Mouse (Mus musculus) spleen, postnatal 36 days (tissue): Measurements from ENCODE around the gene Ddah1.

ENCODE experiments used
- DNase-seq, 2 experiments: peaks; one replicate each; pipeline ENCODE4 v3.0.0; 2022; ENCODE audit warnings: low spot score in 2 of 2, mixed read lengths in 1 of 2

Gene Ddah1

DNA sequence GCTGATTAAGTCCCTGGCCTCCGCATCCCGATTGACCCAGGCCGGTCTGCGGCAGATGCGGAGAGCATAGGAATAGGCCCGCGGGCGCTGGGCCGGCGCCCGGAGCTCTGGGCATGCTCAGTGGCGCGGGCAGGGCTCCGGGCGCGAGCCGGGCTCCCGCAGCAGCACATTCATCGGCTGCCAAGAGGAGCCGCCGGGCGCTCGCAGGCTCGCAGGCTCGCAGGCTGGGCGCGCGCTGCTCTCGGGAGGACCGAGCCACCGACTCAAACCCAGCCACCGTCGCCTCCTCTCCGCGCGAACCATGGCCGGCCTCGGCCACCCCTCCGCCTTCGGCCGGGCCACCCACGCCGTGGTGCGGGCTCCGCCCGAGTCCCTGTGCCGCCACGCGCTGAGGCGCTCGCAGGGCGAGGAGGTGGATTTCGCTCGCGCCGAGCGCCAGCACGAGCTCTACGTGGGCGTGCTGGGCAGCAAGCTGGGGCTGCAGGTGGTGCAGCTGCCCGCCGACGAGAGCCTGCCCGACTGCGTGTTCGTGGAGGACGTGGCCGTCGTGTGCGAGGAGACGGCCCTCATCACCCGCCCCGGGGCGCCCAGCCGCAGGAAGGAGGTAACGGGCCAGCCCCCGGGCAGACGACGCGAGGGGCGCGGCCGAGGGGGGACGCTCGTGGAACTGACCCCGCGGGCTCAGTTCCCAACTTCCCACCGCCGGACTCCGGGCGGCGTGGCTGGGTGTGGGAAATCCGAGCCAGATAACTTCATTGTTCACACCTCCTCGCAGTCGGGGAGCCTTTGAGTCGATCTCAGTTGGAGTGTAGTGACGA lies at the start of gene Ddah1:
Gene Ddah1, plus strand, starts transcription at position 115 of the 818 bp plus-strand sequence.
- DNase-seq = no peak

DNA sequence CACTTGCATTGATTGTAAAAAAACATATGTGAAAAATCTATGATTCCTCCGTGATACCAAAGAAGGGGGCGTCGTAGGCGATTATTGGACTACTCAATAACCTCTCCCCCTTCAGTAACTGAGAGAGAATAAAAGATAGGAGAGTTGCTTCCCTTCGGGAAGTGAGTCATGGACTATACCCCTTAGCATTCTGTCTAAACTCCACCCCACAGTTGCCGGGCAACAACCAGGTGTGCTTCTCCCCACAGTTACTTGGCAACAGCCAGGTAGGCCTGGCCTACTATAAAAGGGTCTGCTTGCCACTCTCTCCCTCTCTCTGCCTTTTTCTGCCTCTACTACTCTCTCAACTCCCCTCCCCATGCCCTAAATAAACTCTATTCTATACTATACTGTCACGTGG lies 42.6 kb upstream of the Ddah1 start:
- no peak for DNase-seq

DNA sequence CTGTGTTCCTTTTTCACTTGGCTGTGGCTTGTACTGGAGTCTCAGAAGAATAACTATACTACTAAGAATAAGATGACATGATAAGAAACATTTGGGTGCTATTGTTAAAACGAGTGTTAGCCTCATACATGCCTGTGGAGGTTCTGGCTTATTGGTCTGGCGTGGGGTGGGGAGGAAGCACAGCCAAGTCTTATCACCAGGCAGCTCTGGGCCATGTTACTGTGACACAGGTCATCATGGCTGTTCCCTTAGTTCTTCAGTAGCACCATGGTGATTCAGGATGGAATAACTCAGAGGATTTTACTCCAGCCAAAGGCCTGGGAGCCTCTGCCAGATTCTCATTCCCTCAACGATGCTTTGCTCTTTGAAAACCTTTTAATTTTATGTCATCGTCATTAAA lies 38.8 kb upstream of the Ddah1 start:
- DNase-seq = no peak

DNA sequence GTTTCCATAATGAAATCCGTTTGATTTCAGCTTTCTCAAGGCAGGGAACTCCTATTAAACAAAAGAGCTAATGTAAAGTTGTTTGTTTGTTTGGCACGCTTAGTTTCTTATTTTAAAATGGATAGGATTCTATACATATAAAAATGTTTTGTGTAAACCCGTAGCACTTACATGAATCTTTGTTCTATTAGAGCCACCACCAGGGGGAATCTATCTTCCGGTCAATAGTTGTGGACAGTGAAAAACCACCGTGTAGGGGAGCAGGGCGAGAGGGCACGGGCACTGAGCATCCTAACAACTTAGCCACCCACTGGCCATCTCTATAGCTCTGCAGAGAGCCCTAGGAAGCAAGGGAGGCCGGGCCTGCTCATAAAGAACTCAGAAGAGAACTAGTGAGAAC lies 33.4 kb upstream of the Ddah1 start:
- DNase-seq = no peak

DNA sequence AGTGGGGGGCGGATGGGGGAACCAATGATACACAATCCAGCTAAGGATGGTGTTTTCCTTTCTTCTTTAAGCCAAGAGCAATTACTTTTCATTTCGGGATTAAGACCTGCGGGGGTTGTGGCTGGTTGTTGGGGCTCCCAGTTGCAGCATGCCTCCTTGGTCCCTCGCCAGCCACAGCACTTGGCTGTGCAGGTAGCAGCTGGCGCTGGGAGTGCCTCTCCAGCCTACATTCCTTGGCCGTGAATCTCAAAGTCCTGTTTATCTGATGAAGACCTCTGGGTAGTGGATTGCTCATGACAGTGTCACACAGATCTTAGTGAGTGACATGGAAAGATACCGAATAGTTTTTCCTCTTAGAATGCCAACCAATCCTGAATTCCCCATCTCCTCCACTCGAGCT lies 30.1 kb upstream of the Ddah1 start:
- no peak for DNase-seq

DNA sequence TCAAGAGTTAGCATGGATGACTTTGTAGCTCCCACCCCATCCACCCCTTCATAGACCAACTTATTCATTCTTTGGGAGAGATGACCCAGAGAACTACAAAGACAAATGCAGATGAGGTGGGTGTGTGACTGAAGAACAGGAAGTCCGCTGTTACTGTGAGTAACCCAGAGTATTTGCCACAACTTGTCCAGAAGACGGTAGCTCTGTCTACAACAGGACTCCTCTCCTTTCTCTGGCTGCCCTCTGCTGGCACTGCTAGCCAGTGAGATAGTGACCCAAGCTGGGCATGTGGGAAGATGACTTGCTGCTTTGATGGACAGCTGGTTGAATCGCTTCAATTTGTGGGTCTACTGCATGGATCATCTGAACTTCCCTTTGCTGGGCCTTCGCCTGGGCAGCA lies 28.9 kb upstream of the Ddah1 start:
- peak in 1 of 2 experiments; percentile 2 for DNase-seq

DNA sequence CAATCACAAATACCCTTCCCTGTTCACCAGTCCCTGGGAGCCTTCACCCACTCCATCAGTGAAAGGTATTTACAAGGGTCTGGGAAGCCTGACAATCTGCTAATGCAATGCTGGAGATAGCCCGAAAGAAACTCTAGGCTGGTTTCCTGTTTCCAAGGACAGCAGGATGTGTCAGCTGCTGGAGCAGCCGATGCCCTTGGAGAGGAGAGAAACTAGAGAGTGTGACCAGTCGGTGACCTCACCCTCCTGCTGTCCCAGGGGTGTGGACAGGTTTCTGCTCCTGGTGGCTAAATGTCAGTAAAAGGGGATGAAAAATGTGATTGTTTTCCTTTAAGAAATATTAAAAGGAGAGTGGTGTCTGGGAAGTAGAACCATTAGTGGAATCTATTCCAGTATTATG lies 28.4 kb upstream of the Ddah1 start:
- DNase-seq = no peak

DNA sequence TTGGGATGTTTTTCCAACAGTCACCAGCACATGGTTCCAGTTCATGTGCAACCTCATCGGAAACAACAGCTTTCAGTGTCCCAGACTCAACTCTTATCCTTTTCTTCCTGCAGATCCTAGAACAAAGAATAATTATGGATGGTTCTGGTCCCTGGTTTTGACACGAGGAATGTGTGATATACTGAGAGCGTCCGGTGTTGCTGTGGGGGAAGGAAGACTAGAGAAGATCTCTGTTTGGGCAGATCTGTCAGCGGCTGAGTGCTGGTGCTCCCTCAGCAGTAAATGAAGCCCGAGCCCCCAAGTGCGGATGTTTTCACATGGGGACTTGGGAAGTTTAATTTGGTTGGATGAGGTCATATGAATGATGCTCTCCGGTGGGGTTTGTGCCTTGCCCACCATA lies 23.6 kb upstream of the Ddah1 start:
- DNase-seq = no peak

DNA sequence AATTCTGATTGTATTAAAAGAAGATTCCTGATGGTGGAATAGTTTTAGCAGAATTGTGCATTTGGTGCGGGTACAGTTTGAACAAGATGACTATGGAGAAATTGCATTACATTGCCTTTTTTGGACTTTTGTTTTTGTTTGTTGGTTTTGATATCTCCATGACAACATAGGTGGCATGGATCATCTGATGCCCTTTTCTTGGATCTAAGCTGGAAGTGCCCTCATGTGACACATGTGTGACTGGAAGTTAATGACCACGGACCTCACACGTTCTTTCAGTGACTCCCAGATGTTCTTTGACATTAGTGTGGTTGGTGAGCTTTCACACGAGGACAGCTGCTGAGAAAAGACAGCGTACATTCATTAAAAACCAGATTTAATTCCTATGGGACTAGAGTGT lies 21.9 kb upstream of the Ddah1 start:
- DNase-seq = no peak

DNA sequence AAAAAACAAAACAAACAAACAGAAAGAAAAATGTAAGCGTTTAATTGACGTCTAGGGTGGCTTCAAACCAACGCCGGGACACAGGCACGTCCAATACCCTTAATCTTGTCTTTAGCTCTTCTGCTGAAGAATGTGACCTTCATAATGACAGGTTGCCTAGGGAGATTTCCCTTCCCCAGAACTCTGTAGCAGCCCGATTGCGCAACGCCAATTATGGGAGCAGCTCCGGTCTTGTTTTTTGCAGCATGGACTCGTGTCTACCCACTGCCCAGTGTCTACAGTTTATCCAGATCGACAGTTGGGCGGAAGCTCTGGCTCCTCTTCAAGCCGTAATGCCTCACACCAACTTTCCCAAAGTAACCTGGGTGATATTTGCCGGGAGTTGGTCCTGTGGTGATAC lies 19.8 kb upstream of the Ddah1 start:
- no peak for DNase-seq

DNA sequence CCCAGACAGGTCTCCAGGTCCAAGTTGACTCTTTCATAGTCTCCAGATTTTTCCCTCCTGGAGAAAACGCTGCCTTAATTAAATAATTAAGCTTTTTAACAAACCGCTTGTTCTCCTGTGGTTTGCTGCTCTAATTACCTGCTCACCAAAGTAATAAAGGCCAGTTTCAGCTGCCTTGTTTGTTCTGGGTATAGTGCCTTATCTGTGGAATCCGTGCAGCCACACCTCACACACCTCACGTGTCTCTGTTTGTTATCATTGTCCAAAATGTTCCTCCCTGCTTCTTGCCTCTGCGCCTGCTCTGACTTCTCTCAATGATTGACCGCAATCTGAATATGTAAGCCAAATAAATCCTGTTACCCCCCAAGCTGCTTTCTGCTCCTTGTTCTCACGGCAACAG lies 18.6 kb upstream of the Ddah1 start:
- no peak for DNase-seq

DNA sequence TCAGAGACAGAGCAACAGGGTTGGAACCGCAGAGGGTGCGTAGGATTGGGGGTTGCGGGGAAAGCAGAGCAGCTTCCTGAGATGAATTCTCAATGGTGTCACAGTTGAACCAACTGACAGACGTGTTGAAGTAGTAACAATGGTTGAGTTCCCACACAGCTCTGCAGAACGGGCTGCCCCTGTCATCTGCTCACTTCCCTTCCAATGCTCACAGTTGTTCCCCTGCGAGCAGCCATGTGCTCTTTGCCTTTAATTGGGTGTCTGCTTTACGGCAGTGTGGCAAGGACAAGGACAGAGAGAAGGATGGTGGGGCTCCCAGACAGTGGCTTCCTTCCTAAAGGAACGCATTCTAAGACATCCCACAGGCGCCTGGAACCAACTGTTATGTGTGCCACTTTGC lies 15.4 kb upstream of the Ddah1 start:
- DNase-seq = no peak

DNA sequence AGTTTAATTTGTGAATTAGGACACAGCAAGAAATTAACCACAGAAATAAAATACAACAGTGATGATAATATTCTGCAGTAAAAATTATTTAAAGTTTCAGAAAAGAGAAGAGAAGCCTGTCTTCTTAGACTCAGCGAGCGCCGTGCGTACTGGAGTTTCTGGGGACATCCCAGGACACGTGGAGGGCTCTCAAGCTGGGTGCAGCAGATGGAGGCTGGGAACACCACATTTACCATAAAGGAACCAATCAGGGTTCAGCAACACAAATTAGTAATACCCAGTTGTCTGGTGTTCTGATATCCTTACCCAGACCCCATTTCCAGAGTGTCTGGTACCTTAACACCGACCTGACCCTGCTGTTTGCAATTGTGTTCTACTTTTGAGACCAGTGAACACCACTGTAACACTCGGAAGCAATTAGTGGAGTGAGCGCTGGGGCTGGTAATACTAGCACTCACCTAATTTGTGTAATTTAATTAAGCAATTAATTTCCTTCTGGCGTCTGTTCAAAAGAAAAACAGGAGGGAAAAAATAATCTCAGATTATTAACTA lies 14.9 kb upstream of the Ddah1 start:
- DNase-seq = no peak

DNA sequence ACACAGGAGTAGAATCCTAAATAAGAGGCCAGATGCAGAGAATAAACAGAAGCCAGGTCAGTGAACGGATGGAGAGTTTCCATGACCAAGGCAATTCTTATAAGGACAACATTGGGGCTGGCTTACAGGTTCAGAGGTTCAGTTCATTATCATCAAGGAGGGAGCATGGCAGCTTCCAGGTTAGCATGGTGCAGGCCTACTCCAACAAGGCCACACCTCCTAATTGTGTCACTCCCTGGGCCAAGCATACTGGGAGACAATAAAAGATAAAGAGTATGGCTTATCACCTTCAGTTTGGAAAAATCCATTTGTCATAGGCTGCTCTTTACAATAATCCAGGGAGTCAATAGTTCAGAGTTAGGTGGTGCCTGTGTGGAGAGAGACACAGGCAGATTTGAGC lies 9.8 kb upstream of the Ddah1 start:
- no peak for DNase-seq

DNA sequence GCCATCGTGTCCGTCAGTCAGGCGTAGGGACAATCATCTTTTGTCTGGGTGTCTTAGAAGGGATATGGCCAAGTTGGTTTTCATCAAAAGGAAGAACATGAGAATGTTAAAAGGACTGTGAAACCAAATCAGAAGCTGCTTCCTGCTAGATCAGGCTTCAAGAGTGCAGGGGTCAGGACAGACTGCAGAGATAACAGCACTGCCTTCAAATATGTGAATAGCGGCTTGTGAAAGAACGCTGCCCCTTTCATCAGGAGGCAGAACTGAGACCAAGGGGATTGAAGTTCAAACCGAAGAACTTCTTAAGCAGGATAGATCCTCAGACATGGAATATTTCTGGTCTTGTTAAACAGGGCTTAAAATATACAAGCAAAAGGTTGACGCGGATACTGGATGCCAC lies 2.0 kb upstream of the Ddah1 start:
- DNase-seq = no peak

DNA sequence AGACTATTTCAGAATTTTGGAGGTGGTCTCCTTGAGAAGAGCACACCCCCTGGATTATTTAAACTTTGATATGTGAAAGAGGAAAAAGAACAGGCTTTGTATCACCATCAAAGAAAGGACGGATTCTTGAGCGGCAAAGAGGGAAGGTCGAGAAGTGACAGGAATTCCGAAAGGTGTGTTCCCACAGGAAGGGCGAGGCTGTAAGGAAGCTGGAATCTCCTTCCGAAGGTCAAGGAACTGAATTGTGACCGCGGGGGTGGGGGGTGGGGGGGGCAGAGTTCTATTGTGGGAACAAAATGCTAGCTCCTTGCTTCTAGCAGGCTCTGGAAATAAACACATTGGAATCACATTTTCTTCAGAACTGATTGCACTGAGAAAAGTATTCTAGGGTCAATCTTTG lies 1.3 kb upstream of the Ddah1 start:
- no peak for DNase-seq

DNA sequence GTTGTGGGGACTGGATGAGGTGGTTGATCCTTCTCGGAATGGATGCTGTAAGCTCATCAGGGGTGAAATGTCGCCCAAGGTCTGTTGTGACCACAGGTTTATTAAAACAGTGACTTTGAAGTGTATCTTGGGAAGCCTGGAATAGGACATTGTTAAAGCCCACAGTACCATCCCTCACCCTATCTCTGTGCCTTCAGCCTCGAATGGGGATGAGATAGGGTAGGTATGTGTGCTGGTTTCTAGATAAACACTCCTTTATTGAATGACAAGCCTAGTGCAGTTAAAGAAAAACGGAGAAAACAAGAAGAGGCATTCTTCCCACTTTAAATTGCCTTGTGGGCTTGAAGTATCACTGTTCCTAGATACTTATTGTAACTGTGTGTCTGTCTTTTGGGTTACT lies 631 bp upstream of the Ddah1 start:
- no peak for DNase-seq

DNA sequence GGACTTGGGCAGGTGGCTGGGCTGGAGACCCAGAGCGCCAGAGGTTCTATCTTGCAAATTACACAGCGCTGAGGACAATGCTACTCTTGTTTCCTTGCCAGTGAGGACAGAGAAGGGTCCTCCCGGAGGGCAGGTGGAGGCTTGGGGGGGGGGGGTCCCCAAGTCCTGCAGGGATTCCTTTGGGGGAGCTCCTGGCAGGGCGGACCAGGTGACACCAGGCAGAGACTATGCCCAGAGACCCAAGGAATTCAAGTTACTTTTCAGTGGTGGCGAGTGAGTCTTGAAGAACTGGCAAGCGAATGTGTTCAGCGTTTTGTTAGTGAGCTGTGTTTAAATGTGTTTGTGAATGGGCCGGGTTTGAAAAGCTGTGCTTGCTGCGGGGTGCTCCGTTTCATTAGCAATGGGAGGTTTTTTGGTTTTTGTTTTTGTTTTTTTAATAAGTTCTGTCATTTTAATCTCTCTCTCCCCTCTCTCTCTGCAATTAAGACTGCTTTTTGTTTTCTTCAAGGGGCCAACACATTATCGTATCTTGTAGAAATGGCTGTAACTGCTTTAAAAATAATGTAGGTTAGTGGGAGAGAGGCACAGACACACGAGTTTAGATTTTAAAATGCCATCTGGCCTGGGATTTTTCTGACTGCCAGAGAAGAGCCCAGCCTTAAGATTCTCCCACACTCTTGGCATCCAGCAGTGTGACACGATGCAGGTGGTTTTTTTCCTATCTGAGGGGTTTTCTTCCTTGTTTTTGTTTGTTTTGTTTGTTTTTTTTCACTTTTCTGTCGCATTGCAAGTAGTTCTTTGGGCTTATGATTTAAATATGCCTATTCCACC lies 1.1 kb downstream of the Ddah1 start:
- no peak for DNase-seq

DNA sequence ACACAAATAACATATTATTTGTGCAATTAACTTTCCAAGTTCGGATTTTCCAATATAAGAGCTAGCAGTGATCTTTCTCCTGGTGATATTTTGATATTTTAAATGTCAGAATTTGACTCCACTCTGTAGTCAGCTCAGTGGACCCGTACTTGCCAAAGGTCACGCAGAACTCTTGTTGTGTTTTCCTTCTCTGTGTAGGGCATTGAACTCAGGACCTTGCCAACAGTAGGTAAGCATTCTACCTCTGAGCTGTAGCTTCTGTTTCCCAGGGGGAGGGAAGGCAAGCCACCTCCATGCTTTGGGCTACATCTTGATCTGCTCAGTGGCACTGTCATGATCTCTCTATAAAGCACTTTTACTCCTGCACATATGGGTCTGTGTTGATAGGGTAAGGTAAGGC lies 2.1 kb downstream of the Ddah1 start:
- DNase-seq = no peak

DNA sequence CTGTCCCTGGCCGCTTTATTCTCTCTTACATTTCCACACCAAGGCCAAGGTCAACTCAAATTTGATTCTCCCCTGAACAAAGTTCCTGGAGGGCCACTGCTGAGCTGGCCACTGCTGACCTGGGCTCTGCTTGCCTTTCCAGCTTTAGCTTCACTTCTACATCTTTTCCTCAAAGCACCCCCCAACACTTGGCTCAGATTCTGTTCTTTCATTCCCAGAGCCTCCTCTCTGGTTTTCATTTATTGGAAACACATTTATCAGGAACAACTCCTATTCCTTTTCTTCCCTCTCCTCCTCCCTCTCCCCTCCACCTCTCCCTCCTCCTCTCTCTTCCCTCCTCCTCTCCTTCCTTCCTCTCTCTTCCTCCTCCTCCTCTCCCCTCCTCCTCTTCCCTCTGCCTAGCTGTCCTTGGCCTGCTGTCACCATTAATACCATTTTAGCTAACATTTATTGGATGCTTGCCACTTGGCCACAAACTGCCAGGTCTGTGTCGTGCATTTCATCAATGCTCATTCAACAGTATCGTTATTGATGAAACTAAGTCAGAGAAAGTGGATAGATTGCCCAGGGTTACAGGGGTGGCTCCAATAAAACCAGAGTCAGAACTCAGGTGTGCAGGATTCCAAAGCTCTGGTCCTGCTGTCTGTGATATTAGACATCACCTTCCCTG lies 3.2 kb downstream of the Ddah1 start:
- no peak for DNase-seq

DNA sequence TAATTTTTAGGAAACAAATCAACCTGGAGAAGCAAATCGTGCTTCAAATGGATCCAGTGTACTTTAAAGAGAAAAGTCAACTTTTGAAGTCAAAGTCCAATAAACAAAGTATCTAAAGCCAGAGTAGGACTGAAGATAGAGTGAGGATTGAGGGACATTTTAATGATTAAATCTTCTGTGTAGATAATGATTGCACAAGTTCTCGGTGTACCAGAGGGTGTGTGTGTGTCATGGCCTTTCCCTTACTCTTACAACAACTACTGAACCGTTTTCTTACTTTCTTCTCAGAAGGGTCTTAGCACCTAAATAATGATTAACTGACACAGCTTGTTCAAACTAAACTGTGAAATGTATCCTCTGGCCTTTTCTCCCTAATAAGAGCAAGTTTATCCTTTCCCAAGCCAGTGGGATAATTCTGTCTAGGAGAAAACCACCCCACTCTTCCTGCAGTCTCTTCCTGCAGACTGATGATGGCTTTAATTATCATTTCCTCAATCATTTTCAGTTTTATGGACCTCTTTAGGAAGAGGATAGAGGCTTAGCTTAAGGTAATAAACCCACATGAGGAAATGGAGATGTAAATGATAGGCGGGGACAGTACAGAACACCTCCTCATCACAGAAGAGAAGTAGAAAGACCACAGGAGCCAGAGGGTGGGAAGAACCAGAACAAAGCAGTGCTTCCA lies 4.6 kb downstream of the Ddah1 start:
- DNase-seq = no peak

DNA sequence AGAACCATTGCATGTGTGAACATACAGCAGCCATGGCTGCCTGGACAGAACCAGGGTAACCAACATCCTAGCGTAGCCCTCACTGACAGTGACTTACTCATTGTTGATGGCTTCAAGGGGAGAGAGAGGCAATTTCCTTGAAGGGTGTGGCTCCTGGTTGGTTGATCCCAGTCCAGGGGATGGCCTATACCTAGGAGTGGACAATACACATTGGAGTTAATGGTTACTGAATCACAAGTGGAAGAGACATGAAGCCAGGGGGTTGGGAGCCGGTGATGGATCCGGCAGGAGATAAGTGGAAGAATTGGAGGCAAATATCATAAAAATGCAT lies 5.1 kb downstream of the Ddah1 start:
- no peak for DNase-seq
